Mouse (Mus musculus): ENCODE data around the gene Ppp1r12c. TPM values are rescaled to one million over a fixed set of nuclear protein-coding genes. Genes with fewer than 3 reads are reported as not detected.

Gene Ppp1r12c
- total and polyA plus RNA-seq, 3 experiments = 55.8 to 103 (median 71.0) TPM

GRCm38 (mm10) chr7:4471179-4471555, 30.3 kb downstream of the Ppp1r12c start:
- TF ChIP-seq MYC (IDR thresholded peaks at IDR 0.05; ENCODE audit: low read depth, low read length) = no peak
- no peak for TF ChIP-seq SIN3A (IDR thresholded peaks at IDR 0.05; ENCODE audit: low read length)
- no peak for TF ChIP-seq KAT2A (IDR thresholded peaks at IDR 0.05; ENCODE audit: insufficient replicate concordance, low read length)
- no peak for TF ChIP-seq NRF1 (IDR thresholded peaks at IDR 0.05; ENCODE audit: low read depth, low read length)
- no peak for TF ChIP-seq POLR2AphosphoS2 (IDR thresholded peaks at IDR 0.05; ENCODE audit: low read depth, low read length)
- TF ChIP-seq ETS1 (conservative IDR thresholded peaks at IDR 0.05; ENCODE audit: low read depth, low read length) = no peak
- TF ChIP-seq PAX5 (IDR thresholded peaks at IDR 0.05; ENCODE audit: low read length) = no peak
- TF ChIP-seq MAX (IDR thresholded peaks at IDR 0.05; ENCODE audit: low read length) = no peak
- TF ChIP-seq MXI1 (IDR thresholded peaks at IDR 0.05; ENCODE audit: low read depth, low read length) = no peak
- TF ChIP-seq NELFE (IDR thresholded peaks at IDR 0.05; ENCODE audit: low read depth, low read length) = no peak
- TF ChIP-seq JUND (conservative IDR thresholded peaks at IDR 0.05; ENCODE audit: low read depth, low read length) = no peak
- TF ChIP-seq JUN (IDR thresholded peaks at IDR 0.05; ENCODE audit: insufficient read depth, low read depth, low read length) = no peak
- TF ChIP-seq GABPA (IDR thresholded peaks at IDR 0.05; ENCODE audit: insufficient replicate concordance, low read depth, low read length) = no peak
- TF ChIP-seq USF1 (IDR thresholded peaks at IDR 0.05; ENCODE audit: low read depth, low read length) = no peak
- TF ChIP-seq TBP (conservative IDR thresholded peaks at IDR 0.05; ENCODE audit: low read depth, low read length) = no peak
- no peak for TF ChIP-seq USF2 (conservative IDR thresholded peaks at IDR 0.05; ENCODE audit: low read depth, low read length)
- no peak for TF ChIP-seq CTCF (conservative IDR thresholded peaks at IDR 0.05 in 1 of 2, IDR thresholded peaks at IDR 0.05 in 1 of 2; ENCODE audit: low read depth in 2 of 2, low read length in 2 of 2)
- TF ChIP-seq ZNF384 (IDR thresholded peaks at IDR 0.05; ENCODE audit: low read depth, low read length) = no peak
- TF ChIP-seq IRF4 (IDR thresholded peaks at IDR 0.05; ENCODE audit: low read depth, low read length) = no peak
- Histone ChIP-seq H3K4me1 (ENCODE audit: control insufficient read depth in 1 of 2, insufficient read depth in 2 of 2) (no peaks in the 10 kb centered on the region), H3K27me3 (replicated peaks) (no peaks in the 10 kb centered on the region), H3K4me2 (ENCODE audit: insufficient read depth, low read depth, poor library complexity, severe bottlenecking) (no peak overlapping the region), H3K36me3 (replicated peaks in 1 of 2; ENCODE audit: control insufficient read depth in 1 of 2, insufficient read depth in 1 of 2, low read length in 1 of 2) (peaks cover 30 to 73% of the 10 kb centered on the region in 2 experiments), H3K9me3 (replicated peaks; ENCODE audit: low read length) (no peaks in the 10 kb centered on the region), H3K27ac (ENCODE audit: insufficient read depth, low read depth) (no peak overlapping the region), H3K9ac (ENCODE audit: insufficient read depth, low read depth) (no peak overlapping the region), H3K79me2 (replicated peaks; ENCODE audit: control insufficient read depth, extremely low read depth, insufficient read depth, poor library complexity, severe bottlenecking) (no peaks in the 10 kb centered on the region), H3K4me3 (replicated peaks in 1 of 3; ENCODE audit: low read depth in 2 of 3, low read length in 2 of 3, poor library complexity in 1 of 3) (no peak overlapping the region)
- in situ Hi-C loops (cut with MboI; ENCODE audit: low pct_ligation_motif_present, low pct_unique_long_range_greater_than_20kb, low sequenced_read_pairs) (no loop called here), dilution Hi-C loops (cut with MboI; ENCODE audit: extremely low pct_ligation_motif_present, extremely low pct_unique_long_range_greater_than_20kb, low sequenced_read_pairs) (no loop called here)
- DNase-seq (ENCODE audit: extremely low read depth) = no peak

- DNase-seq (ENCODE audit: extremely low read depth) = no peak
- no peak overlapping the region for H3K4me2 ChIP-seq (ENCODE audit: insufficient read depth, low read depth, poor library complexity, severe bottlenecking)
- no peak overlapping the region for H3K9ac ChIP-seq (ENCODE audit: insufficient read depth, low read depth)
- H3K4me3 ChIP-seq (replicated peaks in 1 of 3; ENCODE audit: low read depth in 2 of 3, low read length in 2 of 3, poor library complexity in 1 of 3) = no peak overlapping the region
- TF ChIP-seq SIN3A (IDR thresholded peaks at IDR 0.05; ENCODE audit: low read length) (no peak), RCOR1 (conservative IDR thresholded peaks at IDR 0.05; ENCODE audit: low read depth, low read length) (no peak)
- no peaks in the 10 kb centered on the region for H3K79me2 ChIP-seq (replicated peaks; ENCODE audit: control insufficient read depth, extremely low read depth, insufficient read depth, poor library complexity, severe bottlenecking)
- no peaks in the 10 kb centered on the region for H3K4me1 ChIP-seq (ENCODE audit: control insufficient read depth in 1 of 2, insufficient read depth in 2 of 2)
- no peaks in the 10 kb centered on the region for H3K9me3 ChIP-seq (replicated peaks; ENCODE audit: low read length)
- in situ Hi-C loops (cut with MboI; ENCODE audit: low pct_ligation_motif_present, low pct_unique_long_range_greater_than_20kb, low sequenced_read_pairs) = no loop called here
- H3K36me3 ChIP-seq (replicated peaks in 1 of 2; ENCODE audit: control insufficient read depth in 1 of 2, insufficient read depth in 1 of 2, low read length in 1 of 2) = peaks cover 30 to 72% of the 10 kb centered on the region in 2 experiments
- no peaks in the 10 kb centered on the region for H3K27me3 ChIP-seq (replicated peaks)
- no peak overlapping the region for H3K27ac ChIP-seq (ENCODE audit: insufficient read depth, low read depth)
- dilution Hi-C loops (cut with MboI; ENCODE audit: extremely low pct_ligation_motif_present, extremely low pct_unique_long_range_greater_than_20kb, low sequenced_read_pairs) = no loop called here
Measured at GRCm38 (mm10) chr7:4470275-4471178, 31.0 kb downstream of the Ppp1r12c start.
